Mouse (Mus musculus) lung, embryonic 14.5 days (tissue): ENCODE measurements at regions not wholly inside any gene's neighbourhood (a gene's known extent, or its start where the extent isn't known, plus 50 kb on each side); places are given as distances from the start of the nearest gene placed in this dataset.

Experiments
- ATAC-seq: fragments of 200-750 bp; cut with Nextera tagmentation; 2 replicates; pipeline ENCODE4 v1.8.0; 2017; ENCODE audit warnings: mild to moderate bottlenecking, moderate TSS enrichment, moderate library complexity; ENCODE audit not compliant: insufficient read depth
- DNase-seq: peaks from one replicate; pipeline ENCODE4 v3.0.0-alpha.2; 2015
- H3K27ac ChIP-seq: fragments of 300-500 bp; sonication (generic); 2 replicates; pipeline ENCODE4 v1.5.1; 2014; ENCODE audit warnings: low read depth, mild to moderate bottlenecking, moderate library complexity
- H3K27me3 ChIP-seq: fragments of 300-500 bp; sonication (generic); 2 replicates; pipeline ENCODE4 v1.6.1; 2014; ENCODE audit warnings: low read length, control low read depth; ENCODE audit not compliant: insufficient read depth
- H3K36me3 ChIP-seq: fragments of 300-500 bp; sonication (generic); 2 replicates; pipeline ENCODE4 v1.6.1; 2014; ENCODE audit warnings: control low read depth; ENCODE audit not compliant: insufficient read depth
- H3K4me1 ChIP-seq: fragments of 300-500 bp; sonication (generic); 2 replicates; pipeline ENCODE4 v1.6.1; 2014; ENCODE audit warnings: antibody characterized with exemption, control low read depth; ENCODE audit not compliant: insufficient read depth
- H3K4me2 ChIP-seq: fragments of 300-500 bp; sonication (generic); 2 replicates; pipeline ENCODE4 v1.6.1; 2014; ENCODE audit warnings: mild to moderate bottlenecking
- H3K4me3 ChIP-seq: fragments of 300-500 bp; sonication (generic); 2 replicates; pipeline ENCODE4 v1.5.1; 2014; ENCODE audit warnings: low read depth, low read length
- H3K9ac ChIP-seq: fragments of 300-500 bp; sonication (generic); 2 replicates; pipeline ENCODE4 v1.6.1; 2014
- H3K9me3 ChIP-seq: fragments of 300-500 bp; sonication (generic); 2 replicates; pipeline ENCODE4 v1.6.1; 2016; ENCODE audit warnings: low read depth, low read length, control low read depth
- CTCF ChIP-seq: IDR thresholded peaks from 2 replicates; pipeline ENCODE4 v1.5.1; 2016; ENCODE audit warnings: antibody characterized with exemption, low read depth
- WGBS: fragments of 180-500 bp; shearing (Covaris S2); extraction: QIAGEN DNeasy Blood & Tissue Kit; methylation state at CpG from one replicate; pipeline ENCODE4 v1.1.7; 2014; 5-methylcytosine and 5-hydroxymethylcytosine counted together

DNA sequence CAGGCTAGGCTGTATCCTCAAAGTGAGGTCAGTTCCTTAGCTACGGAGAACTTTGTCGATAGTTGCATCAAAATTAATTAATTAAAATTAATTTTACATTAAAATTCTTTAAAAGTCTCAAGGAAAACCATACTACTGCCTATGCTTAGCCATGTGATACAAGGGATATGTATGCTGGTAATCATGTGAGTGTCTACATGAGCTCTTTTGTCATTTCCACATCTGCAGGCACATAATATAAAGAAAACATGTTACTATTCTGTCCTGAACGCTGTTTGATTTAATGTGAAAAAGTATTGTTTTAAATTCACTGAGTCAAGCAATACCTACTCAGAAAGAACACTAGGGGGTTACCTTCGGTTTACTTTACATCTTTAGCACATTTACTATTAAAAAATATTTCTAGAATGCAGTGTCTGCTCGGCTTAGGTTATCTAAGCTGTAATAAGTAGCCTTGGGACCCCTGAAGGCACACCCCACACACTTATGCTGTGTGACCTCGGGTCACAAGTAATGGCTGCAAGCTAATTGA lies 273.2 kb downstream of the Gm11146 start:
- no peak for TF ChIP-seq CTCF
- WGBS: 18% methylated on average over 6 of the region's 6 CpGs
- Histone ChIP-seq H3K9ac (peak overlapping the region; percentile 72), H3K4me3 (peak overlapping the region; percentile 46), H3K27me3 (no peaks in the 10 kb centered on the region), H3K27ac (peak overlapping the region; percentile 98), H3K4me1 (peaks cover 6% of the 10 kb centered on the region; the same call in 1 of the 2 replicates), H3K36me3 (no peaks in the 10 kb centered on the region), H3K9me3 (no peaks in the 10 kb centered on the region), H3K4me2 (peak overlapping the region; percentile 75)
- ATAC-seq: peak; percentile 48; the same call in 1 of the 2 replicates
- DNase-seq: peak; percentile 7

DNA sequence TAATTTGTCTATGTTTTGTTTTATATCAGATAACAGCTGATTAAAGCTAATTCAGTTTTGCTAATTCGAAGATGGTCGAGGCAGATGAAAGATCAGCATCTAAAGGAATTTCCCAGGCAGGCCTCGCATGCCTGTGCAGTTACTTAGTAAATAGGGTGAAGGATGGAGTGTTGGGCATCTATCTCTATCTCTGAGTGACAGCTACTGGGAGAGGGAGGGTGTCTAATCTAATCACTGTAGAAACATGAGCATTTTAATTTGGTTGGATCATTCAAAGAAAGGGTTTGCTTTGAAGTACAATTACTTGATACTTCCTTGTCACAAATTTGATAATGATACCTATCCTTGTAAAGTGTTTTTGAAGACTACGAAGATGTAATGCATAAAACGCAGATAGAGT lies 273.8 kb downstream of the Gm11146 start:
- Histone ChIP-seq H3K9ac (no peak overlapping the region), H3K36me3 (no peaks in the 10 kb centered on the region), H3K27me3 (no peaks in the 10 kb centered on the region), H3K27ac (no peak overlapping the region), H3K4me3 (no peak overlapping the region), H3K4me2 (no peak overlapping the region; the same call in 1 of the 2 replicates), H3K9me3 (no peaks in the 10 kb centered on the region), H3K4me1 (peaks cover 6% of the 10 kb centered on the region; the same call in 1 of the 2 replicates)
- no peak for TF ChIP-seq CTCF
- WGBS: 40% methylated on average over 5 of the region's 5 CpGs
- ATAC-seq (no peak), DNase-seq (no peak)

DNA sequence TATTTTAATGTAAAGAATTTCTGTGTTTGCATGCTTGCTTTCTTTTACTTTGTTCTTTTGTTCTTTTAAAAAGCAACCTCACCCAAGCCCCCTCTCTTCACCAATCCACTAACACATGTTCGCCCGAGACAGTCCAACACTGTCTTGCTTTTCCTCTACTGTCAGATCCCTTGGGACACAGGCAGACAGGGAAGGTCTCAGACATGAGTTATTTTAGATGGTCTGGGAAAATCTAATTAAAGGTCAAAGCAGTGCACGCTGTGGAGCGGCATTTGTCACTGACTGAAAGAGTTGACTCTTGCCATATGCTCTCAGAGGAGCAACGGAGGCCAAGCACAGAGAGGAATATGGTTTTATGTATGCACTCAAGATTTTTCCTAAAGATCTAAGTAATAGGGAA lies 279.6 kb downstream of the Gm11146 start:
- Histone ChIP-seq H3K4me1 (no peaks in the 10 kb centered on the region), H3K36me3 (no peaks in the 10 kb centered on the region), H3K9me3 (no peaks in the 10 kb centered on the region), H3K4me3 (no peak overlapping the region), H3K27me3 (no peaks in the 10 kb centered on the region), H3K9ac (no peak overlapping the region), H3K27ac (no peak overlapping the region), H3K4me2 (no peak overlapping the region)
- ATAC-seq (peak; percentile 58; the same call in 1 of the 2 replicates), DNase-seq (peak; percentile 21)
- WGBS: 28% methylated on average over 5 of the region's 5 CpGs
- no peak for TF ChIP-seq CTCF

DNA sequence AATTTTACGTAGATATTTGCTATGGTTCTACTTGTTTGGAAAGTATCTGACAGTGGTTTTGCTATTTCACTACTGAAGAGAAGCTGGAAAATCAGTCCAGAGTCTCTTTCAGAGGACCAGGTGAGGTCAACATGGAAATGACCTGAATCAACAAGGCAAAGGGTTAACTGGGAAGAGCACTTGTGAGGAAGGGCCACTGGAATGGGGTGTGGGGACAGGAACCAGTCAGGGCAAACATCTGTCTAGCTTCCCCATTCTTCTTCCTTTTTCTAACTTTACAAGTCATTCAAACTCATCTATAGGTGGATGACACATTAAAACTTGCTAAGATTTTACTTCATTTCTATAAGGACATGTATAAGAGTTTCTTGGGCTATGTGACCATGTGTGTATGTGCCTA lies 283.7 kb downstream of the Gm11146 start:
- Histone ChIP-seq H3K4me3 (no peak overlapping the region), H3K27me3 (no peaks in the 10 kb centered on the region), H3K4me2 (no peak overlapping the region), H3K4me1 (no peaks in the 10 kb centered on the region), H3K9me3 (no peaks in the 10 kb centered on the region), H3K36me3 (no peaks in the 10 kb centered on the region), H3K27ac (no peak overlapping the region), H3K9ac (no peak overlapping the region)
- DNase-seq: no peak
- 88% methylated on average over 1 of the region's 1 CpGs for WGBS
- no peak for ATAC-seq
- TF ChIP-seq CTCF: no peak

DNA sequence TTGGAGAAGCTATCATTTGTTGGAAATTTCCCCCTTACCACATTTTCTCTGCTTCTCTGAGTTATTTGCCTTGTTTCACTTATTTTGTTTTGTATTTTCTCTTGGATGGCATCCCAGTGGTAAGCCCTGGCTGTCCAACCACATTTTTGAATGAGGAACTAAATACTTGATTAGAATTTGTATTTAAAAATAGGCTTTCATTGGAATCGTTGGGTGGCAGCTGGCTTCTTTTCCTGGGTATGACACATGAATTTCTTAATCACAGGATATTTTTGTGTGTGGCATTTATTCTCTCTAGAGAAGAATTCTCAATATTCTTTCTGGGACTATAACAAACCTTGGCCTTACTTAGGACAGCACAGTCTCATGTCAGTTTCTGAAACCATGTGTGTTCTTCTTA lies 286.5 kb downstream of the Gm11146 start:
- H3K9me3 ChIP-seq: no peaks in the 10 kb centered on the region
- 56% methylated on average over 1 of the region's 1 CpGs for WGBS

DNA sequence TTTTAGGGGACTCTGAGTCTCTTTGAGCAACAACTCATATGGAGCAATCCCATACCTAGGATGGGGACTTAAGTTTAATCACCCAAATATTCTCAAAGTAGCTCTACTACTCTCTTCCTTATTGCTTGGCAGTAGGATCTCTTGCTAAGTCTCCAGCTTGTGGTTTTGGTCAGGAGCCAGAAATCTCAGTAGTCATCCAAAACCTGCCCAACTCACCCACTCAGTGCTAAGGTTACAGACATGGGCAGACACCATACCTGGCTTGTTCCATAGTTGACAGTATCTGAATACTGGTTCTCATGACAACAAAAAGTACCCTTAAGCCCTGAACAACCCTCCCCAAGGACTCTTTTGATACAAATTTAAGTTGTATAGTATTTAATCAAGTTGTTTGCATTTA lies 288.7 kb downstream of the Gm11146 start:
- H3K9me3 ChIP-seq: no peaks in the 10 kb centered on the region
- no peak for DNase-seq
- H3K4me2 ChIP-seq: no peak overlapping the region
- H3K4me3 ChIP-seq: no peak overlapping the region
- no peaks in the 10 kb centered on the region for H3K4me1 ChIP-seq
- no peak for TF ChIP-seq CTCF
- H3K27me3 ChIP-seq: no peaks in the 10 kb centered on the region
- no peak for ATAC-seq
- H3K27ac ChIP-seq: no peak overlapping the region
- no peaks in the 10 kb centered on the region for H3K36me3 ChIP-seq
- no peak overlapping the region for H3K9ac ChIP-seq

More for the DNA sequence above, 286.5 kb downstream of the Gm11146 start:
- H3K27me3 ChIP-seq: no peaks in the 10 kb centered on the region
- ATAC-seq: no peak
- H3K4me2 ChIP-seq: no peak overlapping the region
- DNase-seq: no peak
- no peaks in the 10 kb centered on the region for H3K36me3 ChIP-seq
- no peak overlapping the region for H3K4me3 ChIP-seq
- H3K9ac ChIP-seq: no peak overlapping the region
- no peak overlapping the region for H3K27ac ChIP-seq
- TF ChIP-seq CTCF: no peak
- H3K4me1 ChIP-seq: no peaks in the 10 kb centered on the region

DNA sequence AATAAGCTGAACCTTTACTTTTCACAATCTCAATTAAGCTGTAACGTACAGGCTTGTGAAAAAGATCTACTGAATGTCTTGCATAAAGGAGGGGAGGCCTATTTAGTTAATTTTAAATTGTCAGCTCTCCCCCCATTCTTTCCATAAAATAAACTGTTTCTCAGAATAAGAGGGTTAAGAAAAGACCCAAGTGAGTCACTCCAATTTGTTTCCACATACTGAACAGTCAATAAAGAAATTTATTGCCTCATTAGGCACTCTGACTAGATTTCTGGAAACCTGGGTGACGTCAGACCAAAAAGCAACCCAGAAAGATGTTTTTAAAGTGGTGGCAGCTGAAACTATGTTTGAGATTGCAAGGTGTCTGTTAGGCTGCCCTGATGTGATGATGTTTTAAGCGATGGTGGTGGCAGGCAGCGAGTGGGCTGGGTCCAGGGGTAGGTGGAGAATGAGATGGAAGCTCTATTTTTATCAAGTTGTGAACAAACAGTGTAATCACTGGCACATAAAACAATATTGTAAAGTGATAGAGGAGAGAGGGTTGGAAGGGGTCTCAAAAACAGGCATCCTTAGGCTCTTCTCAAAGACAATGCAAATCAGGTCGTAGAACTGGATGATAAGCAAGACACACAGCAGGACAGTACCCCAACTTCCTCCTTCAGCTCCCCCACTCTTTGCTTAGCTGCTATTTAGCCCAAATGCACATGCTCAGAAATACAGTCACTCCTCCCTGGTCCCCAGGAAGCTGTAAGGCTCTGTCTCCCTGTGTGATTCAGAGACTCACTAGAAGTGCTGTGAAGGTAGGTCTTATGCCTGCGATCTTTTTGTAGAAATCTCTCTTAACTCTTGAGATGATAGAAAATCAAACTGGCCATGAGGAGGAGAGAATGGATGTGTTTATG lies 288.0 kb downstream of the Usp25 start:
- Histone ChIP-seq H3K9ac (no peak overlapping the region), H3K4me1 (no peaks in the 10 kb centered on the region), H3K4me3 (no peak overlapping the region), H3K27me3 (no peaks in the 10 kb centered on the region), H3K36me3 (no peaks in the 10 kb centered on the region), H3K27ac (no peak overlapping the region), H3K4me2 (no peak overlapping the region), H3K9me3 (no peaks in the 10 kb centered on the region)
- TF ChIP-seq CTCF: no peak
- DNase-seq: no peak
- ATAC-seq: no peak
- WGBS: 70% methylated on average over 6 of the region's 6 CpGs
